Mouse (Mus musculus): ENCODE data around the gene Ly6g. TPM values are rescaled to one million over a fixed set of nuclear protein-coding genes. Genes with fewer than 3 reads are reported as not detected.

Gene Ly6g
- polyA plus RNA-seq, 1 experiment from 2014 or later: 0.46 TPM

Other genes starting within 250 kb of the Ly6g start
- gene Ly6i, start 171.8 kb upstream of the Ly6g start, polyA plus RNA-seq (2014; fragmentation: Nextera tagmentation; extraction: Ambion mirVana): not detected in 2 replicates
- 244 and 305 TPM in 2 replicates for gene Ly6a, start 157.2 kb upstream of the Ly6g start, polyA plus RNA-seq (2014; fragmentation: Nextera tagmentation; extraction: Ambion mirVana)
- gene Ly6c1, start 106.4 kb upstream of the Ly6g start, polyA plus RNA-seq (2014; fragmentation: Nextera tagmentation; extraction: Ambion mirVana): 7.0 and 8.7 TPM in 2 replicates
- 0.38 TPM in 1 of 2 replicates, not detected in the other for gene Ly6c2, start 43.3 kb upstream of the Ly6g start, polyA plus RNA-seq (2014; fragmentation: Nextera tagmentation; extraction: Ambion mirVana)
- 8.5 and 9.6 TPM in 2 replicates for gene BC025446, start 61.1 kb downstream of the Ly6g start, polyA plus RNA-seq (2014; fragmentation: Nextera tagmentation; extraction: Ambion mirVana)
- gene Ly6f, start 113.2 kb downstream of the Ly6g start, polyA plus RNA-seq (2014; fragmentation: Nextera tagmentation; extraction: Ambion mirVana): 0.33 TPM in 1 of 2 replicates, not detected in the other

Data from kidney, embryonic 14.5 days (tissue).